Mouse (Mus musculus) neural tube, embryonic 11.5 days (tissue): ENCODE data around the gene Ackr2. TPM values are rescaled to one million over a fixed set of nuclear protein-coding genes. Genes with fewer than 3 reads are reported as not detected.

Experiments
- ATAC-seq: fragments of 200-750 bp; cut with Nextera tagmentation; 2 replicates; pipeline ENCODE4 v1.8.0; 2017; ENCODE audit warnings: moderate number of reproducible peaks, mild to moderate bottlenecking, moderate TSS enrichment, moderate library complexity; ENCODE audit not compliant: insufficient read depth, low FRiP score, low TSS enrichment
- DNase-seq: peaks from one replicate; pipeline ENCODE4 v3.0.0-alpha.2; 2015; ENCODE audit warnings: low spot score
- H3K27ac ChIP-seq: fragments of 300-500 bp; sonication (generic); 2 replicates; pipeline ENCODE4 v1.5.1; 2014; ENCODE audit warnings: low read depth, mild to moderate bottlenecking, low read length
- H3K27me3 ChIP-seq: fragments of 300-500 bp; sonication (generic); 2 replicates; pipeline ENCODE4 v1.6.1; 2014; ENCODE audit warnings: mild to moderate bottlenecking, low read length, mixed read lengths; ENCODE audit not compliant: control insufficient read depth, insufficient read depth
- H3K36me3 ChIP-seq: fragments of 300-500 bp; sonication (generic); 2 replicates; pipeline ENCODE4 v1.6.1; 2014; ENCODE audit warnings: mild to moderate bottlenecking, low read length, moderate library complexity, mixed read lengths; ENCODE audit not compliant: control insufficient read depth, insufficient read depth
- H3K4me1 ChIP-seq: fragments of 300-500 bp; sonication (generic); 2 replicates; pipeline ENCODE4 v1.6.1; 2014; ENCODE audit warnings: low read length, mixed read lengths; ENCODE audit not compliant: control insufficient read depth, insufficient read depth
- H3K4me2 ChIP-seq: fragments of 300-500 bp; sonication (generic); 2 replicates; pipeline ENCODE4 v1.6.1; 2014; ENCODE audit warnings: low read depth, mild to moderate bottlenecking, moderate library complexity
- H3K4me3 ChIP-seq: fragments of 300-500 bp; sonication (generic); 2 replicates; pipeline ENCODE4 v1.5.1; 2014; ENCODE audit warnings: low read depth, low read length
- H3K9ac ChIP-seq: fragments of 300-500 bp; sonication (generic); 2 replicates; pipeline ENCODE4 v1.6.1; 2014; ENCODE audit warnings: mild to moderate bottlenecking, low read length
- H3K9me3 ChIP-seq: fragments of 300-500 bp; sonication (generic); 2 replicates; pipeline ENCODE4 v1.6.1; 2016; ENCODE audit warnings: low read length; ENCODE audit not compliant: control insufficient read depth
- WGBS: fragments of 180-500 bp; shearing (Covaris S2); extraction: QIAGEN DNeasy Blood & Tissue Kit; methylation state at CpG from one replicate; pipeline ENCODE4 v1.1.7; 2014; 5-methylcytosine and 5-hydroxymethylcytosine counted together
- polyA plus RNA-seq: library from polyadenylated mRNA; unstranded; fragments of >200 nt; fragmentation: Nextera tagmentation; extraction: Ambion mirVana; gene quantifications from 2 replicates; pipeline ENCODE4 v1.2.1, GENCODE M21; 2014

Ackr2 gene
- polyA plus RNA-seq, 1 experiment from 2014 or later, result 1.1 TPM

GRCm38 (mm10) chr9:121865425-121866008, 32.6 kb upstream of the Ackr2 start:
- Histone ChIP-seq H3K36me3 (no peaks in the 10 kb centered on the region), H3K27ac (no peak overlapping the region), H3K9ac (no peak overlapping the region), H3K4me1 (no peaks in the 10 kb centered on the region), H3K4me2 (no peak overlapping the region), H3K27me3 (no peaks in the 10 kb centered on the region), H3K9me3 (no peaks in the 10 kb centered on the region), H3K4me3 (no peak overlapping the region)
- ATAC-seq, result no peak
- DNase-seq, result no peak
- WGBS, result 32% methylated on average over 3 of the region's 3 CpGs

DNA sequence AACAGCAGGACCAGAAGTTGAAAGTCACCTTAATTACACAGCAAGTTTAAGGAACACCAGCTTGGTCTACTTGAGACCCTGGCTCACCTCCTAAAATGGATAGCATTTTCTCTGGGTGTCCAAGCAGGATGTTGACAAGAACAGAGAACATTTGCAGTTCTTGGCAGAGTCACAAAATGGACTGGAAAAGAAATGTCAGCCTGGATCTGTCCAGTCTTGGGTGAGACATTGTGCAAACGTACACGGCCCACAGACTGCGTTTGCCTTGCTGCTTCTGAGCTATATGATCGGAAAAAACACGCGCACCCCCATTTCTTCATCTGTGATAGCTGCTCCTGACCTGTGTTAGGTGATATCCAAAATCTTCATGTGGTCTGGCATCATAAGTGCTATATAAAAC, 30.5 kb upstream of the Ackr2 start:
- H3K27ac ChIP-seq, result no peak overlapping the region
- H3K4me1 ChIP-seq, result no peaks in the 10 kb centered on the region
- H3K4me3 ChIP-seq, result no peak overlapping the region
- H3K9ac ChIP-seq, result no peak overlapping the region
- ATAC-seq, result no peak
- WGBS, result 91% methylated on average over 6 of the region's 6 CpGs
- no peak for DNase-seq
- H3K9me3 ChIP-seq, result no peaks in the 10 kb centered on the region
- H3K4me2 ChIP-seq, result no peak overlapping the region
- no peaks in the 10 kb centered on the region for H3K27me3 ChIP-seq
- no peaks in the 10 kb centered on the region for H3K36me3 ChIP-seq

DNA sequence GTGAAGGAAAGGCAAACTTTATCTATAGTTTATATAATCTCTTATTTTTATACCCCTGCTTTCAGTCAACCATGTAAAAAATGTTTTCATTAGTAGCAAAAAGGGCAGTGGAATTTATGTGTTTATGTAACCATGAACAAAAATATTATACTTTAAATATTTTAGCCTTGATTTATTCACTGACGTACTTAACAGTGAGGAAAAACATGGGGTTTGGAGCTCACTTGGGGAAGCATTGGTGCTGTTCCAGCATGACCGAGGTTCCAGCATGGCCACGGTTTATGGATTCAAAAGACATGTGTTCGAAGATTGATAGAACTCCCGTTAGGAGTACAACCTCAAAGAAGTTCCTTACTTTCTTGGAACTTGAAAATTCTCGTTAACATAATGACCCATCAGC, 29.9 kb upstream of the Ackr2 start:
- no peak for DNase-seq
- ATAC-seq, result no peak
- Histone ChIP-seq H3K4me3 (no peak overlapping the region), H3K36me3 (no peaks in the 10 kb centered on the region), H3K9ac (no peak overlapping the region), H3K4me2 (no peak overlapping the region), H3K27ac (no peak overlapping the region), H3K9me3 (no peaks in the 10 kb centered on the region), H3K4me1 (no peaks in the 10 kb centered on the region), H3K27me3 (no peaks in the 10 kb centered on the region)
- WGBS, result 86% methylated on average over 6 of the region's 6 CpGs

DNA sequence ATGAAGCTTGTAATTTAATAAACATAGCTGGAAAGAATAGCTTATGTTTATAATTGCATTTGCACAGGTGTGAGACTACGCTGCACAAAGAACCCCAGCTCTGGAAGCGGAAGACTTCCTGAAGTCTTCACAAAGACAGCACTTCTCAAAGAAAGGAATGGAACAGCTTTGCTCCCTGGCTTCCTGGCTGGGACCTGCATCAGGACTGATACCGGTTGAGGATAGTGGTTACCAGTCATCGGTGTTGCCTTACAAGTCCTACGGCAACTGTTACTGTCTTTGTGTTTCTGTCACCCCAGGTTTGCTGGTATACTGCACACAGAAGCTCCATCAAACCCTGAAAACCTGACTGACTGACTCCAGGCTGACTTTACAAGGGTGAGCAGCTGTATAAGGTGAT, 28.7 kb upstream of the Ackr2 start:
- no peak for DNase-seq
- Histone ChIP-seq H3K4me1 (no peaks in the 10 kb centered on the region), H3K4me3 (no peak overlapping the region), H3K4me2 (no peak overlapping the region), H3K27ac (no peak overlapping the region), H3K9me3 (no peaks in the 10 kb centered on the region), H3K27me3 (no peaks in the 10 kb centered on the region), H3K9ac (no peak overlapping the region), H3K36me3 (no peaks in the 10 kb centered on the region)
- ATAC-seq, result no peak
- WGBS, result 79% methylated on average over 5 of the region's 5 CpGs

GRCm38 (mm10) chr9:121869973-121870515, 28.1 kb upstream of the Ackr2 start:
- no peak overlapping the region for H3K4me2 ChIP-seq
- ATAC-seq (no peak), DNase-seq (no peak)
- H3K9ac ChIP-seq, result no peak overlapping the region
- H3K4me3 ChIP-seq, result no peak overlapping the region
- H3K27me3 ChIP-seq, result no peaks in the 10 kb centered on the region
- no peak overlapping the region for H3K27ac ChIP-seq
- H3K4me1 ChIP-seq, result no peaks in the 10 kb centered on the region
- 18% methylated on average over 4 of the region's 4 CpGs for whole genome bisulfite sequencing
- H3K36me3 ChIP-seq, result no peaks in the 10 kb centered on the region
- H3K9me3 ChIP-seq, result no peaks in the 10 kb centered on the region

DNA sequence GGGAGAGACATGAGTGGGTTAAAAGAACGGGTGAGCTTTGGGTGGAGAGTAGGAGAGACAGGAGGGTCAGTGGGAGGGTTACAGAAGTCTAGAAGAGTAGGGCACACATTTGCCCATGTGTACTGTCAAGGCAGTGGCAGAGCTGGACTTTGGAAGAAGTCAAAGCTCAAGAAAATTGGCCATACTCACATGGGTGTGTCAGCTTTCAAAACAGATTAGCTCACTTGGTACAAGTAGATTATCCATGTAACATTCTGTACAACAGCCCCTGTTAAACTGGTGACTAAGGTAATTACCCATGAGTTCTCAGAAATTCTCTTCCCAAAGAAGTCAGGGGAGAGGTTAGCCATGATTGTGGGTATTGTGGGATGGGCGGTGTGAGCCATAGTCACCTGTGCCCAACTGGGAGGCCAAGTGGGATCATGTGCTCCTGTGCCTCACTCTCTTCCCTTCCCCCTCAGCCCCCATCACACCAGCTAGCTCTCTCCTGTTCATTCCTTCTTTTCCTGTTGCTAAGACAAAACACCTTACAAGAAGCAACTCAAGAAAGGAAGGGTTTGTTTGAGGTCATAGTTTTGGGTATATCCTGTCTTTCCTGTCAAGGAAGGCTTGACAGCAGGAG, 26.0 kb upstream of the Ackr2 start:
- DNase-seq, result no peak
- WGBS, result 85% methylated on average over 2 of the region's 2 CpGs
- Histone ChIP-seq H3K9ac (no peak overlapping the region), H3K27ac (no peak overlapping the region), H3K27me3 (no peaks in the 10 kb centered on the region), H3K4me3 (no peak overlapping the region), H3K4me1 (no peaks in the 10 kb centered on the region), H3K9me3 (no peaks in the 10 kb centered on the region), H3K4me2 (no peak overlapping the region), H3K36me3 (no peaks in the 10 kb centered on the region)
- ATAC-seq, result no peak

DNA sequence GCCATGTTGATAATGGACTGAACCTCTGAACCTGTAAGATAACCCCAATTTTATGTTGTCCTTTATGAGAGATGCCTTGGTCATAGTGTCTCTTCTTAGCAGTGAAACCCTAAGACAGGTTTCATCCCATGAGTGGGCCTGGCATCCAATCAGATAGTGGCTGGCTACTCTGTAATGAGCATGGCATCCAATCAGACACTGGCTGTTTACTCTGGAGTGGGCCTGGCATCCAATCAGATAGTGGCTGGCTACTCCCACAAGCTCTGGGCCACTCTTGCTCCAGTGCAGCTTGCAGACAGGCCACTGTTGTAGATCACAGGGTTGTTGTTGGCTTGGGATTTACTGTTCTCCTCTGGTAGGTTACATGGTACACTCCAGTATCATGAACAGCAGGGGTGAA, 24.6 kb upstream of the Ackr2 start:
- no peak overlapping the region for H3K4me2 ChIP-seq
- H3K4me1 ChIP-seq, result no peaks in the 10 kb centered on the region
- H3K27ac ChIP-seq, result no peak overlapping the region
- no peaks in the 10 kb centered on the region for H3K27me3 ChIP-seq
- no peaks in the 10 kb centered on the region for H3K36me3 ChIP-seq
- H3K4me3 ChIP-seq, result no peak overlapping the region
- ATAC-seq (no peak), DNase-seq (no peak)
- H3K9ac ChIP-seq, result no peak overlapping the region
- no peaks in the 10 kb centered on the region for H3K9me3 ChIP-seq

DNA sequence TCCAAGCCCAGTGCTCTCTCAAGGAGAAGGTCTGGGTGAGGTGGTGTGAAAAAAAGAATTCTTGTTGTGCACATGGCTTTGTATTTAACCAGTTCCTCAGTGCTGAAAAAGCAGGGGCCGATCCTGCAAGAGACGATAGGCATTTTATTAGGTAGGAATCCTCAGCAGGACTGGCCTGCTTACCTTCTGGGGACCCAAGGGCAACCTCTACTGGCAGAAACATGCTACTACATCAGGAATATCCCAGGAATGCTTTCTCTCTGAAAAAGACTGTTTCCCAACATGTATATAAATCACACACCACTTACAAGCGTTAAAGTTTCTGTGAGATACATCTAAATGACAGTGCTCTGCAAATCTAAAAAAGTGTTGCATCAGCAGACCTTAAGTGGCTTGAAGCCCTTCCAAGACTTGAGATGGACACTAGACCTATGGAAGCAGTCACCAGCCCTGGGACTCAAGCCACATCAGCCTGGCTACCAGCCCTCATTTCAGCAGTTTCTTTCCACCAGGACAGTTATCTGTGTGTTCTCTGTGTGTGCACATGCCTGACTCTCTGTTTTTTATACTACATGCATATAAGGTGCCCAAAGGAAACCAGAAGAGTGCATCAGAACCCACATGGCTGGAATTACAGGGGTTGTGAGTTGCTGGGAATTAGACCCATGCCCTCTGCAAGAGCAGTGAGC, 21.0 kb upstream of the Ackr2 start:
- H3K9me3 ChIP-seq, result no peaks in the 10 kb centered on the region
- no peaks in the 10 kb centered on the region for H3K36me3 ChIP-seq
- H3K4me3 ChIP-seq, result no peak overlapping the region
- H3K4me2 ChIP-seq, result no peak overlapping the region
- no peaks in the 10 kb centered on the region for H3K27me3 ChIP-seq
- DNase-seq (peak; percentile 31), ATAC-seq (no peak)
- no peak overlapping the region for H3K27ac ChIP-seq
- no peaks in the 10 kb centered on the region for H3K4me1 ChIP-seq
- H3K9ac ChIP-seq, result no peak overlapping the region
- WGBS, result 15% methylated on average over 3 of the region's 3 CpGs

- no peak overlapping the region for H3K4me3 ChIP-seq
- H3K4me1 ChIP-seq, result no peaks in the 10 kb centered on the region
- DNase-seq (peak; percentile 76), ATAC-seq (no peak)
- H3K9ac ChIP-seq, result no peak overlapping the region
- H3K9me3 ChIP-seq, result no peaks in the 10 kb centered on the region
- H3K27me3 ChIP-seq, result no peaks in the 10 kb centered on the region
- no peaks in the 10 kb centered on the region for H3K36me3 ChIP-seq
- WGBS, result 22% methylated on average over 14 of the region's 14 CpGs
- no peak overlapping the region for H3K27ac ChIP-seq
- no peak overlapping the region for H3K4me2 ChIP-seq
These were observed 17.3 kb upstream of the Ackr2 start for GRCm38 (mm10) chr9:121880840-121881239.
